Mouse (Mus musculus) ES-Bruce4 (cell line): ENCODE measurements around the gene Gosr2. TPM values are rescaled to one million over a fixed set of nuclear protein-coding genes. Genes with fewer than 3 reads are reported as not detected.

Source experiments
- H3K27ac ChIP-seq: 2 replicates; pipeline ENCODE4 v1.5.1; 2012; ENCODE audit warnings: low read length, inconsistent platforms; ENCODE audit not compliant: insufficient read depth
- H3K27me3 ChIP-seq: 2 replicates; pipeline ENCODE4 v1.6.1; 2012; ENCODE audit warnings: mild to moderate bottlenecking, low read length, inconsistent platforms; ENCODE audit not compliant: control insufficient read depth, poor library complexity, insufficient read depth, severe bottlenecking
- H3K36me3 ChIP-seq: 2 replicates; pipeline ENCODE4 v1.6.1; 2012; ENCODE audit warnings: inconsistent platforms, mild to moderate bottlenecking, low read length, moderate library complexity; ENCODE audit not compliant: control insufficient read depth, poor library complexity, insufficient read depth, severe bottlenecking
- H3K4me1 ChIP-seq: one replicate; pipeline ENCODE4 v1.8.1; 2011; ENCODE audit warnings: low read length; ENCODE audit not compliant: control insufficient read depth, insufficient read depth
- H3K4me3 ChIP-seq: 2 replicates; pipeline ENCODE4 v1.5.1; 2011; ENCODE audit warnings: low read depth, mild to moderate bottlenecking, low read length
- H3K9ac ChIP-seq: 2 replicates; pipeline ENCODE4 v1.6.1; 2012; ENCODE audit warnings: low read depth, mild to moderate bottlenecking, inconsistent platforms; ENCODE audit not compliant: poor library complexity, severe bottlenecking
- H3K9me3 ChIP-seq: replicated peaks from 2 replicates; pipeline ENCODE4 v1.6.1; 2012; ENCODE audit warnings: mild to moderate bottlenecking, low read length, inconsistent platforms; ENCODE audit not compliant: control insufficient read depth, poor library complexity, insufficient read depth, severe bottlenecking
- CTCF ChIP-seq: IDR thresholded peaks from one replicate; pipeline ENCODE4 v1.8.1; 2011; ENCODE audit warnings: low read depth, low read length
- EP300 ChIP-seq: IDR thresholded peaks from 2 replicates; pipeline ENCODE4 v1.6.1; 2011; ENCODE audit warnings: low read depth, low read length; ENCODE audit not compliant: insufficient read depth
- POLR2A ChIP-seq: IDR thresholded peaks from one replicate; pipeline ENCODE4 v1.8.1; 2011; ENCODE audit warnings: low read length; ENCODE audit not compliant: insufficient read depth
- polyA plus RNA-seq: library from polyadenylated mRNA; stranded (reverse); fragments of >200 nt; gene quantifications from 2 replicates; pipeline ENCODE4 v1.2.4, GENCODE M21; 2011; ENCODE audit warnings: low read depth; ENCODE audit not compliant: missing spikeins, insufficient read depth, insufficient read length

Gosr2 gene
- polyA plus RNA-seq, 1 experiment = 38.5 TPM

- Histone ChIP-seq H3K9me3 (0 out of 2 replicates have a peak, but pooled peaks cover 3% of the 10 kb centered on the region), H3K9ac (no peak overlapping the region), H3K27me3 (no peaks in the 10 kb centered on the region), H3K36me3 (no peaks in the 10 kb centered on the region), H3K4me1 (no peaks in the 10 kb centered on the region), H3K4me3 (no peak overlapping the region), H3K27ac (no peak overlapping the region)
- TF ChIP-seq POLR2A = no peak
- no peak for TF ChIP-seq EP300
- TF ChIP-seq CTCF = no peak
Observed at GRCm38 (mm10) chr11:103636261-103636660, 61.4 kb downstream of the Gosr2 start.

- Histone ChIP-seq H3K9me3 (0 out of 2 replicates have a peak, but pooled peaks cover 3% of the 10 kb centered on the region), H3K4me1 (no peaks in the 10 kb centered on the region), H3K9ac (no peak overlapping the region), H3K27ac (no peak overlapping the region), H3K36me3 (no peaks in the 10 kb centered on the region), H3K4me3 (no peak overlapping the region), H3K27me3 (no peaks in the 10 kb centered on the region)
- no peak for TF ChIP-seq CTCF
- no peak for TF ChIP-seq POLR2A
- no peak for TF ChIP-seq EP300
Observed at GRCm38 (mm10) chr11:103635481-103635880, 62.2 kb downstream of the Gosr2 start.

GRCm38 (mm10) chr11:103634806-103635205, 62.9 kb downstream of the Gosr2 start:
- Histone ChIP-seq H3K36me3 (no peaks in the 10 kb centered on the region), H3K4me1 (no peaks in the 10 kb centered on the region), H3K4me3 (no peak overlapping the region), H3K9me3 (0 out of 2 replicates have a peak, but pooled peaks cover 3% of the 10 kb centered on the region), H3K9ac (no peak overlapping the region), H3K27ac (no peak overlapping the region), H3K27me3 (no peaks in the 10 kb centered on the region)
- TF ChIP-seq POLR2A (no peak), CTCF (no peak)

DNA sequence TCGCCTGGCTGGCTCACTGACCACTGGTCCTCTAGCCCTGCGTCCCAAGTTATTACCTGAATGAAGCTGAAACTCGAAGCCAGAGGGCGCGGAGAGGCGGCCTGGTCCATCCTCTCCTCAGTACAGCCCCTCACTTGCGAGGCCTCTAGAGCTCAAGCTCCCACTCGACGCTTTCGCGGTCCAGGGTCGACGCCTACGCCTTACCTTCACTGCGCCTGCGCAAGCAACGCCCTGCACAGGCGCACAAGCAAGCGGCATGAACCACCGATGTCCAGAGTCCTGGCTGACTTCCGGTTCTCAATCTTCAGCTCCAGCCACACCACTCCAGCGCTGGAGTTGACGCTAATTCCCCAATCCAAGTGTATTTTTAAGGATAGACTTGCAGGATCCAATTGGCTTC, 70.2 kb downstream of the Gosr2 start:
- Histone ChIP-seq H3K36me3 (no peaks in the 10 kb centered on the region), H3K4me1 (no peaks in the 10 kb centered on the region), H3K27me3 (no peaks in the 10 kb centered on the region), H3K4me3 (no peak overlapping the region), H3K9ac (no peak overlapping the region), H3K9me3 (peaks cover 10% of the 10 kb centered on the region), H3K27ac (no peak overlapping the region)
- TF ChIP-seq POLR2A (no peak), CTCF (no peak), EP300 (no peak)

Other genes starting within 250 kb of the Gosr2 start
- gene Lrrc37a, start 193.3 kb downstream of the Gosr2 start, polyA plus RNA-seq = not detected in 2 replicates
- gene Gm884, start 76.8 kb downstream of the Gosr2 start, polyA plus RNA-seq = not detected in 2 replicates
- not detected in 2 replicates for gene Lyzl6, start 59.0 kb downstream of the Gosr2 start, polyA plus RNA-seq
- not detected in 2 replicates for gene Rprml, start 48.3 kb downstream of the Gosr2 start, polyA plus RNA-seq
- gene Wnt9b, start 51.9 kb upstream of the Gosr2 start, polyA plus RNA-seq = 0.22 TPM in 1 of 2 replicates, not detected in the other
- gene Wnt3, start 76.3 kb upstream of the Gosr2 start, polyA plus RNA-seq = 10.4 and 13.6 TPM in 2 replicates